Mouse (Mus musculus): ENCODE data around the gene Med31. TPM values are rescaled to one million over a fixed set of nuclear protein-coding genes. Genes with fewer than 3 reads are reported as not detected.

The Med31 gene
- total RNA-seq, 2 experiments from 2014 or later: 15.9 to 18.0 TPM

DNA sequence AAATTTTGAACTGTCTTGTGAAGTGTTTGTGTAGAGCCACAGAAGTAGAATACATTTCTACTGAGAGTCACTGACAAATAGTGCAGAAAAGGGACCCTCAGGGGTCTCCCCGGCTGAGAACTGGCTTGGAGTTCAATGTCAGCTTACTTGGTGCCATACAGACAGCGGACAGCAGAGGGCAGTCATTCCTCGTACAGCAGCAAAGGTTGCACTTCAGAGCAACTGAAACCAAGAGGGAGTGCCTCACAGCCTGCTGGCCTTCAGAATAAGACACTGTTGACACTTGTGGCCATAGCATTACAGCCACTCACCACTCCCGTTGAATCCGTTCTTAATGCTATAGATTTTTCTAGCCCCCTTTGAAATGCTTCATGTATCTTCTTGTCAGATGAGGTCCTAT lies 9.5 kb upstream of the Med31 start:
- intact Hi-C loops (cut with DNase I): loop anchor here (1.0 to 5.0 kb wide), 4 partner anchors 41 to 204 kb away; no protein-coding TSS in a partner anchor
- Histone ChIP-seq H3K4me3 (no peak overlapping the region), H3K27ac (no peak overlapping the region)
- DNase-seq (ENCODE audit: extremely low spot score in 1 of 2, low spot score in 2 of 2): peak; percentile 73 to 82
- TF ChIP-seq CTCF (IDR thresholded peaks at IDR 0.05): peak; percentile 97

DNA sequence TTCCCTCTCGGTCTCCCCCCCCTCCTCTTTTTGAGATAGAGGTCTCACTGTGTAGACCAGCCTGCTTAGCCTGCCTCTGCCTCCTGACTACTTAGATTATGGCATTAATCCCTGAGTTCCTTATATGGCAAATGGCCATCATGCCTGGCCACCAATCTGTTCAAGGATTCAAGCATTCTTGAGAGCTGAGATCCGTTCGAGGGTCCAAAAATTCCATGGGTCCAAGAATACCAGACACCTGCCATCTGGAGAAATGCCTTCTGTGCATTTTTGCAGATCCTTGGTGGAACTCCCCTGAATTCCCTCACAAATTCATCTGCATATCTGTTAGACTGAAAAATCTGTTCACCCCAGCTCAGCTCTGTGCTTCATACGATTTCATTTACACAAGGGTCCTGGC lies 8.0 kb upstream of the Med31 start:
- TF ChIP-seq CTCF (IDR thresholded peaks at IDR 0.05): no peak
- DNase-seq (ENCODE audit: extremely low spot score in 1 of 2, low spot score in 2 of 2): no peak
- no peak overlapping the region for H3K27ac ChIP-seq
- intact Hi-C loops (cut with DNase I): loop anchor here (2.0 to 5.0 kb wide), 2 partner anchors 119 to 339 kb away; no protein-coding TSS in a partner anchor
- H3K4me3 ChIP-seq: no peak overlapping the region

DNA sequence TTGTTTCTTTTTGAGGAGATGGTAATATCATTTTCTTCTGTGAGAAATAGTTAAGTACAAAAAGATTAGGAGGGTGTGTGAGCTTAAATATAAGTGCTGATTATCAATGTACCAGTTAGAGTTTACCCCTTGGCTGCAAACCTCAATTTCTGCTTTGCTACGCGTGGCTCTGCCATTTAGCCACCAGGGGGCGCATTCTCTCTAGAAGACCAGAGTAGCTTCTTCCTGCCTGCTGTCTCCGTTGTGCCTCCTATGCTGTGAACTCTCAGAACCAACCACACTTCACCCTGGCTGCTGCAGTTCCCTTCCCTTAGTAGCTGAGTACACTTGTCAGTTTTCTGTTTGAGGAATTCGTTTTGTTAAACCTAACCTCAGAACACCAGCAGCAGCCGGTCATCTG lies 5.9 kb upstream of the Med31 start:
- no peak overlapping the region for H3K27ac ChIP-seq
- peak; percentile 97 for TF ChIP-seq CTCF (IDR thresholded peaks at IDR 0.05)
- peak; percentile 51 to 74 for DNase-seq (ENCODE audit: extremely low spot score in 1 of 2, low spot score in 2 of 2)
- H3K4me3 ChIP-seq: no peak overlapping the region
- intact Hi-C loops (cut with DNase I): loop anchor here (5.0 kb wide), 1 partner anchor 121 kb away; no protein-coding TSS in a partner anchor

DNA sequence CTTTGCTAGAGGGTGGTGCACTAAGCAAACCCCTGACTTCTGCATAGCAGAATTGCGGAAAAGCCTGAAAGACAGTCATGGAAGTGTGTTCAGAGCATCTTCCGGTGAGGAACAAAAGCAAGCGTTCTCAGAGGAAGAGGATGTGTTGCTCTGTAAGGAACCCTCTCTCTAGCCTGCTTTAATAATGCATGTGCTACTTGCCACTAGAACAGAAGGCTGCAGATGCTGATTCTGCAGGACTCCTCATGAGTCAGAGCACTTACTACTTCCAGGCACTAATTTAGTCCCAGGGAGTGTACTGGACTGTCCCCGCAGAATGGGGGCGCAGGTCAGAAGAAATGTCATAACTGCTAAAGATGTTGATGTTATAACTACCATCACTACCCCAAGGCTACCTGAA lies 1.7 kb upstream of the Med31 start:
- Histone ChIP-seq H3K27ac (no peak overlapping the region), H3K4me3 (no peak overlapping the region)
- TF ChIP-seq CTCF (IDR thresholded peaks at IDR 0.05): no peak; the same call in 1 of the 2 replicates
- intact Hi-C loops (cut with DNase I): no loop called here
- no peak for DNase-seq (ENCODE audit: extremely low spot score in 1 of 2, low spot score in 2 of 2)

DNA sequence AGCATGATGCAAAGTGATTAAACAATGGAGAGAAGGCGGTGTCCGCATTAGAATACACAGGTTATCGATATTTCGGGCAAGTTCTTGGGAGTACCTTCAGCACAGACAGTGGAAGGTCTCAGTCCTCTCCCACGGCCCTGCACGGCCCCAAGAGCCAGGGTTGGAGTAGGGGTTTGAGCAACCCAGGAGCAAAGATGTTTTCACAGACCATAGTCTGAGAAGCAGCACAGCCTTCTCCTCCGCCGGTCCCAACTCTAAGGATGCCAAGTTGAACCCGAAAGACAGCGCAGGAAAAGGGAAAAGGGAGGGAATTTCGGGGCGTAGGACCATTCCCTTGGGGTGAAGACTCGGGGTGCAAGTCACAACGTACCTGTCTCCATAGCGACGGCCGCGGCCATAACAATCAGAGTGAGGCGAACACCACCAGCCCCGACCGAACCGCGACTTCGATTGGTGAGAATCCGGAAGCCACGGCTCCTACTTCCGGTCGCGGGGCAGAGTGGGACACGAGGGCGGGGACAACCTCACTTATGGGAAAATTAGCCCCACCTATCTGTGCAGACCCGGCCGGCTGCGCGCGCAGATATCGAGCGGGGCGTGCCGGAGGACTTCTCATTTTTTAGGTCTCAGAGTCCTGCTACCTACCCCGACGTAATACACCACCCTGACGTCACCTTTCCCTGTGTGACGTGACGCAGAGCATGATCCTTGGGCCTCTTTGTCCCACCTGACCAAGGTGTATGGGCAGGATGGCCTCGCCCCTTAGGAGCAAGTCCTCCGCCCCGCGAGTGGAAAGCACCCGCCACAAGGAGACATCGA lies 592 bp downstream of the Med31 start:
- intact Hi-C loops (cut with DNase I): no loop called here
- Histone ChIP-seq H3K27ac (peak overlapping the region; percentile 94), H3K4me3 (peak overlapping the region; percentile 84)
- TF ChIP-seq CTCF (IDR thresholded peaks at IDR 0.05): no peak; the same call in 1 of the 2 replicates
- DNase-seq (ENCODE audit: extremely low spot score in 1 of 2, low spot score in 2 of 2): peak; percentile 92 to 93

DNA sequence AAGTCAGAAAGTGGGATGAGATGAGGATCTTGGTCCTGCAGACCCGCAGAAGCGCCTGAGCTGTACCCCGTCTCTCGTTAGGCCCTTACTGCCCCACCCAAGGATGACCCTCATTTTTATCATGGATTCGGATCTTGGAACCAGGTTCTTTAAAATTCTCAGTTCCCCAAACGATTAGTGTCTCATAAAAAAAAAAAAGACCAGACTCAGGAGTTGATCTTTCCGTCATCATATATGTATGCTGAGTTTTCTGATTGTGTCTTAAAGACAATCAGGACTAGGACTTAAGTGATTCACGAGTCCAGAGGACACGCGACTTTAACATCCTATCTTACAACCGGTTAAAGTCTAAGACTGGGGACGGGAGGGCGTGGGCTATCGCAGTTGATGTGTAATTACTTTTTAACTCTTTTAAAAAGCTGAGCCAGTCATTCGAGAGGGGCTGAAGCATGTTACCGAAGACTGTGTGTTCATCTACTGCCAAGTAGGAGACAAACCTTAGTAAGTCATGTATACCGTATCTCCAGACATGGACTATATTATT lies 7.5 kb downstream of the Med31 start:
- intact Hi-C loops (cut with DNase I): loop anchor here (5.0 kb wide), 1 partner anchor 156 kb away; no protein-coding TSS in a partner anchor
- DNase-seq (ENCODE audit: extremely low spot score in 1 of 2, low spot score in 2 of 2): no peak
- Histone ChIP-seq H3K27ac (peak overlapping the region; percentile 93), H3K4me3 (peak overlapping the region; percentile 76)
- no peak for TF ChIP-seq CTCF (IDR thresholded peaks at IDR 0.05)

DNA sequence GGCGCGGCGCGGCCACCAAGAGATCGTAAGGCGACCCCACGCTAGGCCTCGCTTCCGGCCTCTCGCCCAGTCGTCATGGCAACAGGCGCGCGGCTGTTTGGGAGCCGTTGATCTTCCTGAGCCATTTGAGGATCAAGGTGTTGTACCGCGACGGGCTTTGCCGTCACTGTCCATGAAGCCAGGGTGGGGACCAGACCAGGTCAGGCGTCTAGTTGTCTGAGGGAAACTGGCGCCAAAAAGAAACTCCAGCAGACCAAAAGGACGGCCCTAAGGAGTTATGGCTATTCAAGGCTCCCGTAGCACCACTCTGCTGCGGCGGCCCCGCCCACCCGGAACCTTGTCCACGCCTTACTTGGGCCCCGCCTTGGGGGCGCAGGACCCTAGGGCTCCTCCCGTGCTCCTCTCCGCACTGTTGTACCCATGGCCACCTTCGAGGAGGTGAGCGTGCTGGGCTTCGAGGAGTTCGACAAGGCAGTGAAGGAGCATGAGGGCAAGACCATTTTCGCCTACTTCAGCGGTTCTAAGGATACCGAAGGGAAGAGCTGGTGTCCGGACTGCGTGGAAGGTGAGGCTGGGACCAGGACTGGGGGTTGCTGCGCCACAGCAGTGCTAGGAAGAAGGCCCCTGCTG lies 8.1 kb downstream of the Med31 start, which contains the start of the genes 4933427D14Rik and Txndc17:
4933427D14Rik (minus strand) TSS at position 256 of the 630 bp plus-strand sequence.
Txndc17 (plus strand) TSS at position 344 of the 630 bp plus-strand sequence.
- Histone ChIP-seq H3K4me3 (peak within 1 kb of the TSS; percentile 76), H3K27ac (peak within 1 kb of the TSS; percentile 93)
- intact Hi-C loops (cut with DNase I): loop anchor here (5.0 kb wide), 1 partner anchor 155 kb away; no protein-coding TSS in a partner anchor
- TF ChIP-seq CTCF (IDR thresholded peaks at IDR 0.05): no peak
- peak; percentile 87 to 88 for DNase-seq (ENCODE audit: extremely low spot score in 1 of 2, low spot score in 2 of 2)

DNA sequence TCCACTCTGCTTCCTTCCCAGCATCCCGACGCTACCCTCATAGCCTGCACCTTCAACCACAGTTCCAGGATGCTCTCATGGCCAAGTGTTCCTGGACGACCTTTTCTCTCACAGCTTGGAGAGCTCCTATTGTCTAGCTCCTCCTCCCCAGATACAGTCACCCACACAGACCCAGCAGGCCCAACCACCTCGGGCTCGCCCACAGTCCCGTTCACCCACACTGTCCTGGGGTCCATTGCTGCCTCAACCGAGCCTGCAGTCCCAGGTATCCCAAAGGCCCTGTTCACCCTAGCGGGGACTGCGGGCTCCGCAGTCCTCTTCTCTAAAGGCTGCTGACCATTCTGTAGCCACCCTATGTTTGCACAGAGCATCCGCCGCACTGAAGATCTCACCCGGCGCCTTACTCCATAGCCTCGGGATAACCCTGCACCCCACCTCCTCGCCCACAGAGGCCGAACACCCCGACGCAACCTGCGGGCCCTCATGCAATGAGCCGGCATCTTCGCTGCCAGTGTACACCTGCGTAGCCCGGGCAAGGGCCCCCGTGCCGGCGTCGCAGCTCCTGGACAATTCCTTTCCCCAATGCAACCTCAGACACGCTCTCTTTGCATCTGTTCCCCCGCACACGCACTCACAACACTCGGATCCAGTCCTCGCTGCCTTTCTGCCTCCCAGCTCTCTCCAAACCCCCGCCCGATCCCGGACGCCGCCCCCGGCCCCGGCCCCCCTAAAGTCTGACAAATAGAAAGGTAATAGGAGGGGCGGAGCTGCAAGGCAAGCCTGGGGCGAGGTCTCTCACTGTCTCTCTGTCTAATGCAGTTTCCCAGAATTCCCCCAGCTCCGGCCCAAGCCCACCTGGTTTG lies 8.8 kb downstream of the Med31 start, which contains the start of gene Gm43951:
Gm43951 (minus strand) TSS at position 500 of the 863 bp plus-strand sequence.
- H3K27ac ChIP-seq: peak within 1 kb of the TSS; percentile 93
- peak; percentile 11 for TF ChIP-seq CTCF (IDR thresholded peaks at IDR 0.05)
- H3K4me3 ChIP-seq: peak within 1 kb of the TSS; percentile 76
- intact Hi-C loops (cut with DNase I): loop anchor here (5.0 kb wide), 1 partner anchor 154 kb away; no protein-coding TSS in a partner anchor
- peak in 1 of 2 experiments; percentile 40 for DNase-seq (ENCODE audit: extremely low spot score in 1 of 2, low spot score in 2 of 2)

DNA sequence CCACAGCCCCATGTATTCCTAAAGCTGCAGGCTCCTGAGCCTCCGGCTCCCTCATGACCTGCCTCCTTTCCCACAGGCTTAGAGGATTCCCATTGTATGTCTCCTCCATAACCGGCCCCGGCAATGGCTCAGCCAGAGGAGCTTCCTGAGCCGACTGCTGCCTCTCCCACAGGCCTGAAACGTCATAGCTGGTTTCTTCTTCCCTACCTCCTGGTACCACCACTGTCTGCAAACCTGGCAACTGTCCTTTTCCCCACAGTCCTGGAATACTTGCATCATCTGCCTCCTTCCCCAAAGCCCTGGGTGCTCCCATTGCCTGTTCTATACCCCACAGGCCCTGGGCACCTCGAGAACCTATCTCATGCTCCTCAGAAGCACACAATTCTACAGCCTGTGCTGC lies 10.1 kb downstream of the Med31 start:
- H3K27ac ChIP-seq: peak overlapping the region; percentile 93
- intact Hi-C loops (cut with DNase I): loop anchor here (5.0 kb wide), 1 partner anchor 153 kb away; no protein-coding TSS in a partner anchor
- TF ChIP-seq CTCF (IDR thresholded peaks at IDR 0.05): no peak
- DNase-seq (ENCODE audit: extremely low spot score in 1 of 2, low spot score in 2 of 2): peak in 1 of 2 experiments; percentile 25
- peak overlapping the region; percentile 76 for H3K4me3 ChIP-seq

DNA sequence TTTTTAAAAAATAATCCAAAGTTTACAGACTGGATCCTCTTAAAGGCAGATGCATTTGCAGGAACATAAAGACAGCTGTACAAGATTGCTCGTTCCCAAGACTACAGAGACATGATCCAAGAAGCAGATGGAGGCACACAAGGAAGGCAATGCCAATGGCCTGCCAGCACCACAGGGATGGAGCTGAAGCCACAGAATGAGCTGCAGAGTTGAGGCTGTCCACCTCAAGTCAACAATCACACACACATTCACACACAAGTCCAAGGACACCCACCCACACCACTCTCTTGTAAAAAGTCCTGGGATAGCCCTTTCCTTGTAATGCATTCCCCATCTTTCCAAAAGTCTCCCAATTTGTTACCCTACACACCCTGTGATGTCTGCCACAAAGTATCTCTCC lies 12.0 kb downstream of the Med31 start:
- no peak overlapping the region for H3K4me3 ChIP-seq
- intact Hi-C loops (cut with DNase I): no loop called here
- no peak for TF ChIP-seq CTCF (IDR thresholded peaks at IDR 0.05)
- DNase-seq (ENCODE audit: extremely low spot score in 1 of 2, low spot score in 2 of 2): no peak
- no peak overlapping the region for H3K27ac ChIP-seq

DNA sequence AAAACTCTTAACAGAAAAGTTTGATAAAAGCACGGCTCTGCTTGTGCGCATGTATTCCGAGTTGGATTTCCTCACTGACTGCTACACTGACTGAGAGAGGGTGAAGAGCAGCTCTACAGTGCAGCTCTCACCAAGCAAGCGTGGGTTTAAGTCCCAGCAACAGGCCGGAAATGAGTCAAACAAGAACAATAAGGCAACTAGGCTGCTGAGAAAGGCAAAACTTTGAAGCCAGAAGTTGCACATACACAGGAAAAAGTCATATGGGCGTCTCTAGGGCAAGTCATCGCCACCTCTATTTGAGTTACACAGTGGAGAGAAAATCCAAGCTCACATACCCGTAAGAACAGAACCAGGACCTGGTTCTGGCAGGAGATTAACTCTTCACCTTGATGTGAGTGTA lies 18.9 kb downstream of the Med31 start:
- TF ChIP-seq CTCF (IDR thresholded peaks at IDR 0.05): no peak
- DNase-seq (ENCODE audit: extremely low spot score in 1 of 2, low spot score in 2 of 2): no peak
- H3K4me3 ChIP-seq: no peak overlapping the region
- no peak overlapping the region for H3K27ac ChIP-seq
- intact Hi-C loops (cut with DNase I): no loop called here
